ENCODE assay signal across 14 mouse cellular contexts in the genomic region with DNA sequence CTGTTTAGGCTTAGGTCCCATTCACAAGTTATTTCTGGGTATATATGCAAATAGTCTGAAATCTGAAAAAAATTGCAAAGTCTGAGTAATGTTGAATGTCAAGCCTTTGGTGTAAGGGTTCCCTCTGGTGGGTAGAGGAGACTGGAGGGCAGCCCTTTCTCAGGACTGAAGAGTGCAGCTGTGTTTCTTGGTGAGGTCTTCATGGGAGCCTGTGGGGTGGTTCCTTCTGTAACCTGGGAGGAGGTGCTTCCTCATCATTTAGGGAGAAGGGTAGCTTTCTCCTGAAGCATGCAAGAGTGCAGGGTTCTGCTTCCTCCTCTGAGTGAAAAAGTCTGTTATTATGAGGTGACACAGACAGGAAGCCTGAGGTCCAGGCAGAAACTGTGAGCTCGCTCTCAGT. TPM values are rescaled to one million over a fixed set of nuclear protein-coding genes. Genes with fewer than 3 reads are reported as not detected.
DNase-seq lines count a peak whose midpoint lies in the region; ATAC-seq and TF ChIP-seq lines count a peak whose summit lies in the region.
"Had no signal": no experiment of that assay in that cellular context is flagged by ENCODE, and none has a peak within 500 bp of the region (broad histone marks: within the 10 kb centered on the region; RNA-seq: fewer than 3 reads in every experiment).

No protein-coding gene starts in this region.

- no peak overlapping the region for H3K4me2 ChIP-seq in midbrain, embryonic 15.5 days
- no peak overlapping the region for H3K4me2 ChIP-seq in forebrain, embryonic 12.5 days
- H3K4me2 ChIP-seq: limb, embryonic 13.5 days; neural tube, embryonic 13.5 days had no signal

- H3K27ac ChIP-seq in kidney, adult 2 months (ENCODE audit: insufficient read depth, low read depth, low read length): no peak overlapping the region
- H3K27ac ChIP-seq in midbrain, embryonic 10.5 days (replicated peaks): 0 out of 2 replicates have a peak overlapping the region, but pooled peaks have one; percentile 53
- no peak overlapping the region for H3K27ac ChIP-seq in midbrain, embryonic 15.5 days
- no peak overlapping the region for H3K27ac ChIP-seq in forebrain, embryonic 12.5 days
- H3K27ac ChIP-seq: limb, embryonic 13.5 days; neural tube, embryonic 13.5 days had no signal

- no peak for TF ChIP-seq POLR2A in kidney, adult 2 months (IDR thresholded peaks at IDR 0.05; ENCODE audit: low read depth, low read length)
- TF ChIP-seq POLR2A in brain, embryonic 14.5 days (IDR thresholded peaks at IDR 0.05; ENCODE audit: borderline replicate concordance, extremely low read depth, insufficient read depth, insufficient read length, poor library complexity, severe bottlenecking): no peak

- H3K9me3 ChIP-seq in midbrain, embryonic 10.5 days (replicated peaks): no peaks in the 10 kb centered on the region
- no peaks in the 10 kb centered on the region for H3K9me3 ChIP-seq in midbrain, embryonic 15.5 days
- H3K9me3 ChIP-seq in forebrain, embryonic 12.5 days: no peaks in the 10 kb centered on the region
- H3K9me3 ChIP-seq: limb, embryonic 13.5 days; neural tube, embryonic 13.5 days had no signal

- ATAC-seq in midbrain, embryonic 15.5 days (replicated peaks): no peak
- no peak for ATAC-seq in forebrain, embryonic 12.5 days (ENCODE audit: low FRiP score)

- peaks cover 1% of the 10 kb centered on the region; the same call in 1 of the 2 replicates for H3K36me3 ChIP-seq in kidney, adult 2 months (ENCODE audit: control insufficient read depth, insufficient read depth, low read length)
- peaks cover 2% of the 10 kb centered on the region; the same call in 1 of the 2 replicates for H3K36me3 ChIP-seq in midbrain, embryonic 10.5 days
- H3K36me3 ChIP-seq in midbrain, embryonic 15.5 days (replicated peaks): no peaks in the 10 kb centered on the region
- peaks cover 8% of the 10 kb centered on the region; the same call in 1 of the 2 replicates for H3K36me3 ChIP-seq in forebrain, embryonic 12.5 days (replicated peaks)

- 89% methylated on average over 1 of the region's 1 CpGs for WGBS in kidney, adult 2 months
- WGBS in midbrain, embryonic 10.5 days: 86% methylated on average over 1 of the region's 1 CpGs
- WGBS in midbrain, embryonic 15.5 days: 83% methylated on average over 1 of the region's 1 CpGs
- 79% methylated on average over 1 of the region's 1 CpGs for WGBS in forebrain, embryonic 12.5 days

- no peak overlapping the region for H3K9ac ChIP-seq in midbrain, embryonic 15.5 days
- no peak overlapping the region for H3K9ac ChIP-seq in forebrain, embryonic 12.5 days
- H3K9ac ChIP-seq: limb, embryonic 13.5 days; neural tube, embryonic 13.5 days had no signal

- no peaks in the 10 kb centered on the region for H3K27me3 ChIP-seq in kidney, adult 2 months (replicated peaks; ENCODE audit: control insufficient read depth, insufficient read depth, low read length)
- H3K27me3 ChIP-seq in midbrain, embryonic 10.5 days (ENCODE audit: low read depth, poor library complexity, severe bottlenecking): peaks cover 28% of the 10 kb centered on the region
- no peaks in the 10 kb centered on the region for H3K27me3 ChIP-seq in midbrain, embryonic 15.5 days (replicated peaks)
- H3K27me3 ChIP-seq in forebrain, embryonic 12.5 days: 0 out of 2 replicates have a peak, but pooled peaks cover 7% of the 10 kb centered on the region
- H3K27me3 ChIP-seq: limb, embryonic 13.5 days; neural tube, embryonic 13.5 days had no signal

- H3K4me1 ChIP-seq in kidney, adult 2 months (ENCODE audit: control insufficient read depth, insufficient read depth, low read length): no peaks in the 10 kb centered on the region
- peaks cover 54% of the 10 kb centered on the region for H3K4me1 ChIP-seq in midbrain, embryonic 10.5 days
- peaks cover 5% of the 10 kb centered on the region; the same call in 1 of the 2 replicates for H3K4me1 ChIP-seq in midbrain, embryonic 15.5 days
- H3K4me1 ChIP-seq in forebrain, embryonic 12.5 days: peaks cover 7% of the 10 kb centered on the region
- H3K4me1 ChIP-seq: limb, embryonic 13.5 days; neural tube, embryonic 13.5 days had no signal

- DNase-seq in kidney, adult 2 months: no peak
- DNase-seq in kidney, adult 9 months: no peak
- no peak for DNase-seq in midbrain, embryonic 10.5 days (ENCODE audit: low spot score)
- no peak for DNase-seq in brain, embryonic 14.5 days (ENCODE audit: low read depth)
- DNase-seq in ovary, postnatal 36 days (ENCODE audit: low spot score): no peak
- DNase-seq: adrenal gland, adult 2 months; cerebellum, adult 9-11 months; heart, postnatal 36 days; kidney, postnatal 4 days; thymus, adult 18-20 months had no signal

- peak; percentile 24; the same call in 1 of the 2 replicates for TF ChIP-seq CTCF in kidney, adult 2 months (conservative IDR thresholded peaks at IDR 0.05; ENCODE audit: insufficient read depth, insufficient read length, low read depth, low read length)
- TF ChIP-seq CTCF in brain, embryonic 14.5 days (IDR thresholded peaks at IDR 0.05; ENCODE audit: borderline replicate concordance, extremely low read depth, insufficient read depth, insufficient read length): peak; percentile 25; the same call in 1 of the 2 replicates

- no peak overlapping the region for H3K4me3 ChIP-seq in kidney, adult 2 months (ENCODE audit: insufficient read depth, low read depth, low read length)
- H3K4me3 ChIP-seq in midbrain, embryonic 10.5 days: no peak overlapping the region
- H3K4me3 ChIP-seq in midbrain, embryonic 15.5 days: no peak overlapping the region
- no peak overlapping the region for H3K4me3 ChIP-seq in forebrain, embryonic 12.5 days (replicated peaks)
- H3K4me3 ChIP-seq: limb, embryonic 13.5 days; neural tube, embryonic 13.5 days had no signal

RNA-seq across cellular contexts. Expression of a gene that starts 40.8 kb away (rescaled TPM):
- 20.1 and 20.6 TPM in 2 replicates for polyA plus RNA-seq in kidney, adult 2 months (2012; rRNA removed)
- 22.4 and 24.8 TPM in 2 replicates for polyA plus RNA-seq in midbrain, embryonic 10.5 days (2016; fragmentation: Nextera tagmentation; extraction: Ambion mirVana)
- polyA plus RNA-seq in midbrain, embryonic 15.5 days (2015; fragmentation: Nextera tagmentation; extraction: Ambion mirVana): 17.6 and 17.7 TPM in 2 replicates
- polyA plus RNA-seq in brain, embryonic 14.5 days (2012; rRNA removed): 13.8 and 15.2 TPM in 2 replicates
- 19.9 and 21.9 TPM in 2 replicates for polyA plus RNA-seq in forebrain, embryonic 12.5 days (2016; fragmentation: Nextera tagmentation; extraction: Ambion mirVana)
